Mouse (Mus musculus) midbrain, embryonic 11.5 days (tissue): ENCODE results near the gene Map1lc3a. TPM values are rescaled to one million over a fixed set of nuclear protein-coding genes. Genes with fewer than 3 reads are reported as not detected.
A peak's percentile ranks its signal among the peaks of the same experiment; 100 is the strongest.

ENCODE experiments used
- ATAC-seq: fragments of 200-750 bp; cut with Nextera tagmentation; 2 replicates; pipeline ENCODE4 v1.8.0; 2017; ENCODE audit warnings: moderate TSS enrichment, moderate library complexity; ENCODE audit not compliant: low FRiP score
- DNase-seq: peaks from one replicate; pipeline ENCODE4 v3.0.0; 2015; ENCODE audit warnings: low spot score; ENCODE audit errors: missing footprints
- H3K27ac ChIP-seq: fragments of 300-500 bp; sonication (generic); 2 replicates; pipeline ENCODE4 v1.5.1; 2014; ENCODE audit warnings: low read depth, low read length
- H3K27me3 ChIP-seq: fragments of 300-500 bp; sonication (generic); 2 replicates; pipeline ENCODE4 v1.6.1; 2014; ENCODE audit warnings: mild to moderate bottlenecking, low read length, moderate library complexity, mixed read lengths; ENCODE audit not compliant: control insufficient read depth, insufficient read depth
- H3K36me3 ChIP-seq: fragments of 300-500 bp; sonication (generic); 2 replicates; pipeline ENCODE4 v1.6.1; 2014; ENCODE audit warnings: mild to moderate bottlenecking, low read length, moderate library complexity, mixed read lengths; ENCODE audit not compliant: control insufficient read depth, insufficient read depth
- H3K4me1 ChIP-seq: fragments of 300-500 bp; sonication (generic); 2 replicates; pipeline ENCODE4 v1.6.1; 2014; ENCODE audit warnings: low read length; ENCODE audit not compliant: control insufficient read depth, insufficient read depth
- H3K4me2 ChIP-seq: fragments of 300-500 bp; sonication (generic); 2 replicates; pipeline ENCODE4 v1.6.1; 2014; ENCODE audit warnings: mild to moderate bottlenecking, moderate library complexity
- H3K4me3 ChIP-seq: fragments of 300-500 bp; sonication (generic); 2 replicates; pipeline ENCODE4 v1.5.1; 2014; ENCODE audit warnings: low read depth, low read length
- H3K9ac ChIP-seq: fragments of 300-500 bp; sonication (generic); 2 replicates; pipeline ENCODE4 v1.6.1; 2014; ENCODE audit warnings: low read length
- H3K9me3 ChIP-seq: fragments of 300-500 bp; sonication (generic); 2 replicates; pipeline ENCODE4 v1.6.1; 2016; ENCODE audit warnings: low read length; ENCODE audit not compliant: control insufficient read depth
- WGBS: fragments of 180-500 bp; shearing (Covaris S2); extraction: QIAGEN DNeasy Blood & Tissue Kit; methylation state at CpG from one replicate; pipeline ENCODE4 v1.1.7; 2014; 5-methylcytosine and 5-hydroxymethylcytosine counted together
- polyA plus RNA-seq: library from polyadenylated mRNA; unstranded; fragments of >200 nt; fragmentation: Nextera tagmentation; extraction: Ambion mirVana; gene quantifications from 2 replicates; pipeline ENCODE4 v1.2.1, GENCODE M21; 2014

Map1lc3a gene
- polyA plus RNA-seq, 1 experiment from 2014 or later = 130 TPM

GRCm38 (mm10) chr2:155295453-155295852 lies 19.4 kb downstream of the Map1lc3a start:
- Histone ChIP-seq H3K27ac (no peak overlapping the region), H3K27me3 (no peaks in the 10 kb centered on the region), H3K4me3 (no peak overlapping the region), H3K4me1 (no peaks in the 10 kb centered on the region), H3K36me3 (peaks cover 20% of the 10 kb centered on the region), H3K4me2 (no peak overlapping the region), H3K9me3 (no peaks in the 10 kb centered on the region), H3K9ac (no peak overlapping the region)
- DNase-seq (no peak), ATAC-seq (no peak)
- WGBS = 95% methylated on average over 6 of the region's 6 CpGs

- Histone ChIP-seq H3K27me3 (no peaks in the 10 kb centered on the region), H3K36me3 (peaks cover 18% of the 10 kb centered on the region), H3K27ac (no peak overlapping the region), H3K4me3 (no peak overlapping the region), H3K9ac (no peak overlapping the region), H3K4me1 (no peaks in the 10 kb centered on the region), H3K9me3 (no peaks in the 10 kb centered on the region), H3K4me2 (no peak overlapping the region)
- WGBS = 95% methylated on average over 4 of the region's 4 CpGs
- ATAC-seq = no peak
- DNase-seq = no peak
Measured at GRCm38 (mm10) chr2:155299563-155299962, 23.5 kb downstream of the Map1lc3a start.

GRCm38 (mm10) chr2:155308936-155309592 lies 33.0 kb downstream of the Map1lc3a start:
- no peaks in the 10 kb centered on the region for H3K4me1 ChIP-seq
- H3K36me3 ChIP-seq = 0 out of 2 replicates have a peak, but pooled peaks cover 2% of the 10 kb centered on the region
- H3K27me3 ChIP-seq = no peaks in the 10 kb centered on the region
- peak overlapping the region; percentile 30; the same call in 1 of the 2 replicates for H3K27ac ChIP-seq
- no peak overlapping the region for H3K4me3 ChIP-seq
- 49% methylated on average over 3 of the region's 3 CpGs for WGBS
- H3K4me2 ChIP-seq = no peak overlapping the region
- peak; percentile 87 for DNase-seq
- no peak for ATAC-seq
- H3K9me3 ChIP-seq = no peaks in the 10 kb centered on the region
- H3K9ac ChIP-seq = no peak overlapping the region

GRCm38 (mm10) chr2:155313671-155314070 lies 37.6 kb downstream of the Map1lc3a start:
- Histone ChIP-seq H3K27me3 (no peaks in the 10 kb centered on the region), H3K9me3 (no peaks in the 10 kb centered on the region), H3K36me3 (no peaks in the 10 kb centered on the region), H3K4me2 (no peak overlapping the region), H3K27ac (no peak overlapping the region), H3K9ac (no peak overlapping the region), H3K4me3 (no peak overlapping the region), H3K4me1 (no peaks in the 10 kb centered on the region)
- ATAC-seq (no peak), DNase-seq (no peak)
- 54% methylated on average over 6 of the region's 6 CpGs for WGBS

- ATAC-seq = no peak
- H3K4me2 ChIP-seq = no peak overlapping the region
- H3K4me3 ChIP-seq = no peak overlapping the region
- no peak overlapping the region for H3K27ac ChIP-seq
- no peaks in the 10 kb centered on the region for H3K9me3 ChIP-seq
- H3K36me3 ChIP-seq = no peaks in the 10 kb centered on the region
- DNase-seq = no peak
- no peak overlapping the region for H3K9ac ChIP-seq
- H3K4me1 ChIP-seq = no peaks in the 10 kb centered on the region
- 89% methylated on average over 2 of the region's 2 CpGs for WGBS
- H3K27me3 ChIP-seq = no peaks in the 10 kb centered on the region
Measured at GRCm38 (mm10) chr2:155318618-155319017, 42.5 kb downstream of the Map1lc3a start.

GRCm38 (mm10) chr2:155320596-155320995 lies 44.5 kb downstream of the Map1lc3a start:
- WGBS = 77% methylated on average over 5 of the region's 5 CpGs
- no peak for ATAC-seq

GRCm38 (mm10) chr2:155326001-155326400 lies 49.9 kb downstream of the Map1lc3a start:
- Histone ChIP-seq H3K9me3 (no peaks in the 10 kb centered on the region; the same call in 1 of the 2 replicates), H3K36me3 (peaks cover 8% of the 10 kb centered on the region; the same call in 1 of the 2 replicates), H3K27me3 (no peaks in the 10 kb centered on the region), H3K4me3 (no peak overlapping the region), H3K4me1 (no peaks in the 10 kb centered on the region), H3K9ac (no peak overlapping the region), H3K27ac (no peak overlapping the region), H3K4me2 (no peak overlapping the region)
- DNase-seq (no peak), ATAC-seq (no peak)
- 87% methylated on average over 4 of the region's 4 CpGs for WGBS

More at GRCm38 (mm10) chr2:155320596-155320995, 44.5 kb downstream of the Map1lc3a start:
- H3K27me3 ChIP-seq = no peaks in the 10 kb centered on the region
- DNase-seq = no peak
- no peaks in the 10 kb centered on the region for H3K9me3 ChIP-seq
- no peak overlapping the region for H3K4me3 ChIP-seq
- H3K27ac ChIP-seq = no peak overlapping the region
- H3K9ac ChIP-seq = no peak overlapping the region
- no peaks in the 10 kb centered on the region for H3K36me3 ChIP-seq
- no peak overlapping the region for H3K4me2 ChIP-seq
- H3K4me1 ChIP-seq = no peaks in the 10 kb centered on the region

Other genes with a start within 250 kb of the Map1lc3a start
- 75.2 and 87.3 TPM in 2 replicates for gene Ahcy, start 201.8 kb upstream of the Map1lc3a start, polyA plus RNA-seq
- 52.2 and 56.5 TPM in 2 replicates for gene Itch, start 142.8 kb upstream of the Map1lc3a start, polyA plus RNA-seq
- 495 and 519 TPM in 2 replicates for gene Dynlrb1, start 39.8 kb upstream of the Map1lc3a start, polyA plus RNA-seq
- 52.8 and 63.6 TPM in 2 replicates for gene Pigu, start 81.1 kb downstream of the Map1lc3a start, polyA plus RNA-seq
- 63.4 and 63.9 TPM in 2 replicates for gene Trp53inp2, start 104.8 kb downstream of the Map1lc3a start, polyA plus RNA-seq
- gene Ncoa6, start 197.6 kb downstream of the Map1lc3a start, polyA plus RNA-seq = 33.5 and 33.6 TPM in 2 replicates
- gene Acss2, start 241.7 kb downstream of the Map1lc3a start, polyA plus RNA-seq = 21.9 and 23.1 TPM in 2 replicates
- 10.3 and 12.9 TPM in 2 replicates for gene Ggt7, start 241.9 kb downstream of the Map1lc3a start, polyA plus RNA-seq